Mouse (Mus musculus) cortical plate, adult 2 months (tissue): Measurements from ENCODE around the gene Armc6.

ENCODE experiments used
- CTCF ChIP-seq: fragments of 200-500 bp; IDR thresholded peaks from 2 replicates; pipeline ENCODE4 v1.5.1; 2011; ENCODE audit warnings: mild to moderate bottlenecking, control low read depth, low read length; ENCODE audit not compliant: insufficient read depth; ENCODE audit errors: extremely low read depth
- POLR2A ChIP-seq: fragments of 200-500 bp; IDR thresholded peaks from 2 replicates; pipeline ENCODE4 v1.6.1; 2011; ENCODE audit warnings: mild to moderate bottlenecking, low read length, control low read depth; ENCODE audit not compliant: insufficient read depth; ENCODE audit errors: extremely low read depth

- TF ChIP-seq POLR2A (no peak), CTCF (no peak)
Measured at GRCm38 (mm10) chr8:70240642-70241041, 6.4 kb upstream of the Armc6 start.
